Mouse (Mus musculus) lung, postnatal 36 days (tissue): ENCODE results near the gene Ubac1.

Experiments
- DNase-seq: peaks from one replicate; pipeline ENCODE4 v3.0.0; 2022; ENCODE audit warnings: mixed read lengths

Gene Ubac1

DNA sequence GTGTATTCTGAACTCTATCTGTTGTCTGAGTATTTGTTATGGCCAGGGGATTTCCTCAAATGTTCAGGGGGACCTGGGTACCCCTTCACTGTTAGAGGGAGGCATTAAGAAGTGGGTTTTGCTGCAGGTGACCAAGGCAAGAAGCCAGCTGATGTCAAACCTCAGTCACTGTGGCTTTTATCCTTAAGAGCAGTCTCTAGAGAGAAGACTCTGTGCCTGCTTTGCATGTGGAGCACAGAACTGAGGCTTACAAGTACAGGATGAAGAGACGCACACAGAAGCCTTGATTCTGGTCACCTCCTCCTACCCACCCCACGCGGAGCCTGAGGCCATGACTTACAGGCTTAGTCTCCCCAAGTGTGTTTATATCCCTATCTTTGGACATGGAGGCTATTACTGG is 72.3 kb downstream of the Ubac1 start:
- no peak for DNase-seq
